Mouse (Mus musculus) intestine, embryonic 16.5 days (tissue): Measurements from ENCODE around the gene Fhit. TPM values are rescaled to one million over a fixed set of nuclear protein-coding genes. Genes with fewer than 3 reads are reported as not detected.

Experiments used
- ATAC-seq: fragments of 200-750 bp; cut with Nextera tagmentation; 2 replicates; pipeline ENCODE4 v1.8.0; 2017; ENCODE audit warnings: moderate TSS enrichment, moderate library complexity
- H3K27ac ChIP-seq: fragments of 300-500 bp; sonication (generic); 2 replicates; pipeline ENCODE4 v1.5.1; 2014; ENCODE audit warnings: mild to moderate bottlenecking, low read length
- H3K27me3 ChIP-seq: fragments of 300-500 bp; sonication (generic); replicated peaks from 2 replicates; pipeline ENCODE4 v1.6.1; 2014; ENCODE audit warnings: low read length, control low read depth, mixed read lengths; ENCODE audit not compliant: control insufficient read depth, insufficient read depth
- H3K36me3 ChIP-seq: fragments of 300-500 bp; sonication (generic); 2 replicates; pipeline ENCODE4 v1.6.1; 2014; ENCODE audit warnings: low read length, control low read depth; ENCODE audit not compliant: control insufficient read depth, insufficient read depth
- H3K4me1 ChIP-seq: fragments of 300-500 bp; sonication (generic); 2 replicates; pipeline ENCODE4 v1.6.1; 2014; ENCODE audit warnings: low read length, control low read depth, mixed read lengths; ENCODE audit not compliant: control insufficient read depth, insufficient read depth
- H3K4me2 ChIP-seq: fragments of 300-500 bp; sonication (generic); 2 replicates; pipeline ENCODE4 v1.6.1; 2014; ENCODE audit warnings: low read depth, low read length, control low read depth
- H3K4me3 ChIP-seq: fragments of 300-500 bp; sonication (generic); 2 replicates; pipeline ENCODE4 v1.5.1; 2014; ENCODE audit warnings: mild to moderate bottlenecking, low read length
- H3K9ac ChIP-seq: fragments of 300-500 bp; sonication (generic); 2 replicates; pipeline ENCODE4 v1.6.1; 2014; ENCODE audit warnings: low read depth, low read length
- H3K9me3 ChIP-seq: fragments of 300-500 bp; sonication (generic); 2 replicates; pipeline ENCODE4 v1.6.1; 2016; ENCODE audit warnings: low read length, control low read depth; ENCODE audit not compliant: control insufficient read depth
- WGBS: fragments of 180-500 bp; shearing (Covaris S2); extraction: QIAGEN DNeasy Blood & Tissue Kit; methylation state at CpG from one replicate; pipeline ENCODE4 v1.1.7; 2014; 5-methylcytosine and 5-hydroxymethylcytosine counted together
- polyA plus RNA-seq: library from polyadenylated mRNA; unstranded; fragments of >200 nt; fragmentation: Nextera tagmentation; extraction: Ambion mirVana; gene quantifications from 2 replicates; pipeline ENCODE4 v1.2.1, GENCODE M21; 2015

Fhit gene
- polyA plus RNA-seq, 1 experiment from 2014 or later: 14.7 TPM

DNA sequence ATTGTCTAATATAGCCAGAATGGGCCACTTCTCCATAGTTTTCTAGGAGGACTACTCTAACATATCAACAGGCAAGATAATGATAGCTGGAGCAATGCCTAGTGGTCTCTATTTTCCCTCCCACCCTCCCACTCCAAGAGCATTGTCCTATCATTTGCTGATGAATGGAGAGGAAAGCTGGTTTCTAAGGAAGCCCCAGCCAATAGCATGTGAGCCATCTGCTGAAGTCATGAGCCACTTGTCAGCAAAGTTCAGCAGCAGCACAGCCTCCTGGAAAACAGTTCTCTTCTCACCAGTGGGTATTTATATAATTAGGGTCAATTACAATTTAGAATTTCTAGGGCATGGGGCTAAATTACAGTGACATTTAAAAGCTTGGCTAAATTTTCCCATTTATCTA, 1035.3 kb downstream of the Fhit start:
- H3K36me3 ChIP-seq: no peaks in the 10 kb centered on the region
- H3K4me3 ChIP-seq: no peak overlapping the region
- no peaks in the 10 kb centered on the region for H3K27me3 ChIP-seq
- H3K27ac ChIP-seq: no peak overlapping the region
- H3K4me2 ChIP-seq: no peak overlapping the region
- H3K9ac ChIP-seq: no peak overlapping the region
- H3K9me3 ChIP-seq: no peaks in the 10 kb centered on the region
- no peak for ATAC-seq
- H3K4me1 ChIP-seq: no peaks in the 10 kb centered on the region

DNA sequence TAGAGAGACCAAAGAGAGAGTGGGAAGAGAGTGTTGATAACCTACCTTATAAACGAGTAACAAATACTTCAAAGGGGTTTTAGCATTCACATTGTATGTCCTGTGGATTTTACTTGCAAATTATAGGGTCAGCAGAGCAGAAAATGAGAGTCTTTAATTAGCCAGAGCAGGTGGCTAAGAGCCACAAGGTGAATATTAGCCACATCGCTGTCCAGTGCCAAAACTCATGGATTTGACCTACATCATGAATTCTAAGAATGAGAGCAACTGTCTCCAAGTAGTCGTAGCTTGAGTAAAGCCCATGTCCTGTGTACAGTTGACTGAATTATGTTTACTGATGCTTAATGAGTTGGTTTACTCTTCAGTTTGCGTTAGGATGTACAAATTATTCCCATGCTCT, 1039.7 kb downstream of the Fhit start:
- H3K9me3 ChIP-seq: no peaks in the 10 kb centered on the region
- 83% methylated on average over 4 of the region's 4 CpGs for WGBS

GRCm38 (mm10) chr14:10096236-10096635, 1065.6 kb downstream of the Fhit start:
- Histone ChIP-seq H3K9me3 (no peaks in the 10 kb centered on the region), H3K4me3 (no peak overlapping the region), H3K36me3 (no peaks in the 10 kb centered on the region), H3K4me2 (no peak overlapping the region), H3K4me1 (no peaks in the 10 kb centered on the region), H3K27ac (no peak overlapping the region), H3K27me3 (no peaks in the 10 kb centered on the region), H3K9ac (no peak overlapping the region)
- no peak for ATAC-seq
- 91% methylated on average over 2 of the region's 2 CpGs for WGBS

More for the DNA sequence above, 1039.7 kb downstream of the Fhit start:
- no peaks in the 10 kb centered on the region for H3K27me3 ChIP-seq
- no peaks in the 10 kb centered on the region for H3K36me3 ChIP-seq
- H3K4me2 ChIP-seq: no peak overlapping the region
- H3K9ac ChIP-seq: no peak overlapping the region
- no peaks in the 10 kb centered on the region for H3K4me1 ChIP-seq
- no peak overlapping the region for H3K4me3 ChIP-seq
- ATAC-seq: no peak
- H3K27ac ChIP-seq: no peak overlapping the region

- 77% methylated on average over 3 of the region's 3 CpGs for WGBS
- Histone ChIP-seq H3K9me3 (no peaks in the 10 kb centered on the region), H3K27ac (no peak overlapping the region), H3K9ac (no peak overlapping the region), H3K27me3 (no peaks in the 10 kb centered on the region), H3K36me3 (no peaks in the 10 kb centered on the region), H3K4me3 (no peak overlapping the region), H3K4me2 (no peak overlapping the region), H3K4me1 (no peaks in the 10 kb centered on the region)
- no peak for ATAC-seq
Measured at GRCm38 (mm10) chr14:10079062-10079461, 1082.8 kb downstream of the Fhit start.

- 0 out of 2 replicates have a peak, but pooled peaks cover 2% of the 10 kb centered on the region for H3K4me1 ChIP-seq
- no peak overlapping the region for H3K4me3 ChIP-seq
- H3K9ac ChIP-seq: no peak overlapping the region
- H3K4me2 ChIP-seq: no peak overlapping the region
- no peaks in the 10 kb centered on the region for H3K27me3 ChIP-seq
- no peaks in the 10 kb centered on the region for H3K36me3 ChIP-seq
- WGBS: 70% methylated on average over 3 of the region's 3 CpGs
- no peak overlapping the region for H3K27ac ChIP-seq
- ATAC-seq: no peak
- no peaks in the 10 kb centered on the region for H3K9me3 ChIP-seq
Measured at GRCm38 (mm10) chr14:10049947-10050346, 1111.9 kb downstream of the Fhit start.

- no peaks in the 10 kb centered on the region for H3K9me3 ChIP-seq
- WGBS: 80% methylated on average over 2 of the region's 2 CpGs
- no peak overlapping the region for H3K9ac ChIP-seq
- H3K27me3 ChIP-seq: no peaks in the 10 kb centered on the region
- no peak overlapping the region for H3K4me3 ChIP-seq
- no peak for ATAC-seq
- H3K36me3 ChIP-seq: no peaks in the 10 kb centered on the region
- no peak overlapping the region for H3K4me2 ChIP-seq
- H3K27ac ChIP-seq: no peak overlapping the region
- H3K4me1 ChIP-seq: 0 out of 2 replicates have a peak, but pooled peaks cover 2% of the 10 kb centered on the region
Measured at GRCm38 (mm10) chr14:10047123-10047783, 1114.6 kb downstream of the Fhit start.

DNA sequence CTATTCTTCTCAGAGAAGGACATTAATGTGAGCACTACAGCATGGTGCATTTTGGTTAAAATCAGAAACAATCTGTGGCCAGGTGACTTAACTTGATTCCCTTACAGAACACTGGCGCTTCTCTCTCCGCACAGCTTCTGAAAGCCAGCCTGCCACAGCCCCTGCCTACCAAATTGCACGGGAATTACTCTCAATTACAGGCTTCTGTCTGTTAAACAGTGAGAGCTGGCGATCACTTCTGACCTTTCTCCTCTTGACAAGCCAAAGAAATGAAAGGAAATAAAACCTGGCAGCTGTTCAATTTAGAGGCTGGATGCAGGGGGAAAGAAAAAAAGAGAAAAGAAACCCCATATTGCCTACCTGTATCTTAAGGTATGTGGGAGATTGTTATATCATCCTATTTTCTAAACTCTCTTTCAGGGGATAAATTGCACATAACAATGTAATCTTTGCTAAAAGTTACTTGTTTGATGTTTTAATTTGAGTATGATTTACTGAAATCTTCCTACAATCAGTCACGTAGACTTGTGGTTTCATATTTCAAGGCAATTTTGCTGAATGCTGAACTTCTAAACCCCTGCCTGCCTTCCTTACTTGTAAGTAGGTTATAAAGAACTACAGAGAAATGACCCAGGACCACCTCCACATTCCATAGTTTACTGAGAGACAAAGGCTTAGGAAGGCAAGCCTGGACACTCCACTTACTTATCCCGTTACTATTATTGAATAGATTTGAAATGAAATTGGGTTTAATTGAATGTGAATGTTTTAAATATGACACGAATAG, 1115.3 kb downstream of the Fhit start:
- H3K27me3 ChIP-seq: no peaks in the 10 kb centered on the region
- no peaks in the 10 kb centered on the region for H3K9me3 ChIP-seq
- no peak for ATAC-seq
- 33% methylated on average over 7 of the region's 7 CpGs for WGBS
- no peaks in the 10 kb centered on the region for H3K36me3 ChIP-seq
- H3K27ac ChIP-seq: no peak overlapping the region
- no peak overlapping the region for H3K4me2 ChIP-seq
- H3K9ac ChIP-seq: no peak overlapping the region
- H3K4me3 ChIP-seq: no peak overlapping the region
- H3K4me1 ChIP-seq: 0 out of 2 replicates have a peak, but pooled peaks cover 2% of the 10 kb centered on the region

DNA sequence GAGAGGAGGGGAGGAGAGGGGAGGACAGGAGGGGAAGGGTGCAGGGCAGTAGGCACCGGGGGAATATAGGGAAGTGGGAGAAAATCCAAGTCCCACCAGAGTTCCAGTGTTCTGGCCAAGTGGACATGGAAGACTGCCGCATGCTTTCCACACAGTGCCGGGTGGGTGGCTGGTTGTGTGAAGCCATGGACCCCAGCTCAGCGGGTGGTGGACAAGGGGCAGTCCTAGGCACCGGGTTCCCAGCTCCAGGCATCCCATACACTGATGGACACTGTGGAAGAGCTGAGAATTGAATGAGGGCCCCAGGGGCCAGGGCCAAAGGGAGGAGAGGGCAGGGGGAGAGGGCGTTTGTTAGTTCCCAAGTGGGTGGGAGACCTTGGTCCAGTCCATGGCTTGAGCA, 1123.8 kb downstream of the Fhit start:
- Histone ChIP-seq H3K27me3 (no peaks in the 10 kb centered on the region), H3K4me3 (no peak overlapping the region), H3K4me1 (no peaks in the 10 kb centered on the region), H3K4me2 (no peak overlapping the region), H3K36me3 (no peaks in the 10 kb centered on the region), H3K9me3 (no peaks in the 10 kb centered on the region), H3K27ac (no peak overlapping the region), H3K9ac (no peak overlapping the region)
- WGBS: 92% methylated on average over 6 of the region's 6 CpGs
- no peak for ATAC-seq

- no peaks in the 10 kb centered on the region for H3K36me3 ChIP-seq
- no peaks in the 10 kb centered on the region for H3K4me1 ChIP-seq
- no peak overlapping the region for H3K27ac ChIP-seq
- no peaks in the 10 kb centered on the region for H3K9me3 ChIP-seq
- H3K4me3 ChIP-seq: no peak overlapping the region
- WGBS: 77% methylated on average over 2 of the region's 2 CpGs
- ATAC-seq: no peak
- no peaks in the 10 kb centered on the region for H3K27me3 ChIP-seq
- no peak overlapping the region for H3K4me2 ChIP-seq
- H3K9ac ChIP-seq: no peak overlapping the region
Measured at GRCm38 (mm10) chr14:10036685-10037215, 1125.1 kb downstream of the Fhit start.
